Mouse (Mus musculus) forelimb bud, embryonic 11.5 days (tissue): ENCODE data around the gene Aifm1.
A peak's percentile ranks its signal among the peaks of the same experiment; 100 is the strongest.

Experiments used
- DNase-seq: peaks from one replicate; pipeline ENCODE4 v3.0.0-alpha.2; 2012; ENCODE audit warnings: low read depth, low spot score

The Aifm1 gene

DNA sequence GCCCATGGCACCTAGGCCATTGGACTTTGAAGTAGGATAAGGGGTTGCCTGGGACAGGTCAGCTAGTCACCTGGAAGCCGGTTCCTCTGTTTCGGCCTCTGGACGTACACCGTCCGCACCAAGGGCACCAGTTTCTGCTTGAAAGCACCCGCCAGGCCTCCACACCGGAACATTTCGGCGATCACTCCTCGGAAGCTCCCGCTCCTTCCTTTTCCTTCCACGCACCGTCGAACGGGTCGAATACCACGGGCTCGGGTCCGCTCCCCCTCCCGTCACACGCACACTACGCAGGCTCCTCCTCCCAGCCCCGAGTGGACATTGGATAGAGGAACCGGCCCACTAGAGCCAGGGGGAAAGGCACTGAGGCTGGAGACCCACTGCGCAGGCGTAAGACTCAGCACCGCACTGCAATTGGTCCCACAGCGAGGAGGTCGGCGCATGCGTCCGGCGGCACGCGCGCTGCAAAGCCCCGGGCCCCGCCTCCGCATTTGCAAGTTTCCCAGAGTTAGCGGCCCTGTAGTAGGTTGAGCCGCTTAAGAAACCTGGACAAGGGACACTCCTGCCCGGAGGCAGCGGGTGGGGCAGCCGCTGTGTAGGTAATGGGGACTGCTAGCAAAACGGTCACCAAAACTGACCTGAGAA, at the start of gene Aifm1:
Gene Aifm1, minus strand, starts transcription at position 398 of the 642 bp plus-strand sequence.
- DNase-seq = peak; percentile 92

DNA sequence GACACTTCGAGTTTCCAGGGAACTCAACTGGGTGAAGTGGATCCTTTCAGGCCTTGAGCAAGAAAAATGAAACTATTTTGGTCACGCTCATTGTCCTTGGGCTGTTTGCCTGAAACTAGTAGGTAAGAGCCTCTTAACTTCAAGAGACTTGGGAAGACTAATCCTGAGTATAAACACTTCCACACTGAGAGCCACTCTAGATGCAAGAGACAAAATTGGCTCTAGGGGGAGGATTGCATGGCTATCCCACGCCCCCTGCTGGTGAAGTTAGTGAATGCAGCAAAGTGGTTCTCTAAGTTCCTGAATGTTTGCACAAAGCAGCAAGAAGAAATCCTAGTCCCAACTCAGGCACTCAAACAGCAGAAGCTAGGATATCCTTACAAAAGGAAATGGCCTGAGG, 18.8 kb upstream of the Aifm1 start:
- peak; percentile 61 for DNase-seq

DNA sequence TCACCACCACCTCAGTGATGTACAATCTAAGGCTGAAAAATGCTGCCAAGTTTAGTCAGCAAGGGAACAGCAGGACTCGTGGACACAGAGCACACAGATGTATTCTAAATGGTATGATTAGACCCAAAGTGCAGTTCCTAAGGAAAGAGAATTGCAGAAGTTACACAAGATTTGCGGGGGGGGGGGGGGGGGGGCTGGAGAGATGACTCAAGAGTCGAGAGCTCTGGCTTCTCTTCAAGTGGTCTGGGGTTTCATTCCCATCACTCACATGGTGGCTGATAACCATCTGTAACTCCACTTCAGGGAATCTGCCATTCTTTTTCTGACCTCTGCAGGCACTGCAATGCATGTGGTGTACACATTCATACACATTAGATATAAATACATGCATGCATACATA, 13.1 kb upstream of the Aifm1 start:
- no peak for DNase-seq

- DNase-seq = no peak
Observed at GRCm38 (mm10) chrX:48525866-48526265, 12.5 kb upstream of the Aifm1 start.

- no peak for DNase-seq
Observed at GRCm38 (mm10) chrX:48525332-48525731, 12.0 kb upstream of the Aifm1 start.

DNA sequence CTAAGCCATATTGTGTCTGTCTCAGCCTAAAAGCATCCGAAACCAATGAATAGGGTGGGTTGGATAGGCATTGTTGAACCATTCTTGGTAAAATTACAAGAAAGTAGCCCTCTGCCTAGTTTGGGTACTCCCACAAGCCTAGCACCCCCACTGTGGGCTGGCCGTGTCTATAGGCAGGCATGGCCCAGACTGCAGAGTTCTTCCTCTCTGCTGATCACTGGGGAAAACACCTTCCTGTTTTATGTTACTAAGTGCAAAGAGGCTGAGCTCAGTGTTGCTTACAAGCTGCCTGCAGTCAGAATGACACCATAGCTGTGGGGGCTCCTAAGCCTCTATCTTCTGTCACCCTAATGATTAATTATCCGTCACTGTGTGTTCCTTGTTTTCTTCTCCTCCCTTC, 10.1 kb upstream of the Aifm1 start:
- DNase-seq = no peak

GRCm38 (mm10) chrX:48521651-48522050, 8.3 kb upstream of the Aifm1 start:
- no peak for DNase-seq

- no peak for DNase-seq
Observed at GRCm38 (mm10) chrX:48519549-48520085, 6.3 kb upstream of the Aifm1 start.

DNA sequence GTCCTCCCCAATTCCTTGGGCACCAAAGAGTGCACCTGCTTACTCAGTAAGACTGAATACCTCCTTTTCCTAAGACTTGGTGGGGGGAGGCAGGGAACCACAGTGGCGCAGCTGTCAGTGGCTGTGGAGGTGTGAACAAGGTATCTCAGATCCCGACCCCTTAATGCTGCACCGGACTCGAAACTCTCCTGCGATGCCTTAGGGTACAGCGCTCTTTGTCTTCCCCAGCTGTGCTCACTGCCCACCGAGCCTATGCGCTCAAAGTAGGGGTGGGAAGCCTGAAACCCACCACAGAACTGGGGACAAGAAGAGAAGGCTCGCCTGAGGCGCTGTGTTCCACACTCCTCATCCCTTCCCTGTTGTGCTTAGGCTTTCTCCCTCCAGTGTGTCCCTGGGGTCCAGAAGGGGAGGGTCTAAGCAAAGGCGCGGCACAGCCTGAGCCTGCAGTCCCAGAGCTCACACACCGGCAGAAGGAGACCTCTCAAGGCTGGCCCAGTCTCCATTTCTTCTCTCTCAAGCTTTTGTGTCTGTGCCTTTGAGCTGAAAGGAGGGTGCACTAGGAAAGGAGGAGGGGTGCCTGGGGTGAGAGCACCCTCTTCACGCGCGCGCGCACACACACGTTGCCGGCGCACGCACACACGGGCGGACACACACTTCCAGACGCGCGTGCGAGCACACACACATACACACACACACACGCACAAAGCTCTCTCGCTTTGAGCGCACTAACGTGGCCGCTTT, 5.6 kb upstream of the Aifm1 start, which contains the start of gene Rab33a:
Gene Rab33a, plus strand, starts transcription at position 478 of the 741 bp plus-strand sequence.
- DNase-seq = peak; percentile 32

DNA sequence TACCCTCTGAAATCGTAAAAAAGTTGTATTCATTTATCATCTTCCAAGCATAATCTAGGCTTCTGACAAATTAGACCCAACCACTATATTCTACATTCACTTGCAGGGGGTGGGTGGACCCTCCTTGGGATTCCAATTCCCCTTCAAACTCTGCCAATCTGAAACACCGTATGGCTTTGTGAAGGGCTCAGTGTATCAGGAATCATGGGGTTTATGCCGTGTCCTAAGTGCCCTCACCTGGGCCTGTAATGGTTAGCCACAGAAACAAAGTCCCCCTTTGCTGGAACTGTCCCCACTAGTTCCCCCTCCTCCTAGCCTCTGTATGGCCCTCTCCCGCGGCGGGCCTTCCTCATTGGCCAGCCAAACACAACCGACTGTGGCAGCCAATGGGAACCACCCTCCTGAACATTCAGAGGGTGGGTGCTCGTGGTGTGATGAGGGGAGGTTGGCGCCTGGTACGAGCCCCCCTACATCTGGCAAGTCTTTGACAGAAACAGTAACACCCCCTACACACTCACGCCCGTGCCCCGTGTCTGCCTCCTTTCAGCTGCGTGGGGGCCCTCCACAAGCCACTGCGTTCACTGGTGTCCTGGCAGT, 4.9 kb upstream of the Aifm1 start:
- no peak for DNase-seq

- DNase-seq = no peak
Observed at GRCm38 (mm10) chrX:48513824-48514223, 461 bp upstream of the Aifm1 start.

GRCm38 (mm10) chrX:48493763-48494162, 19.6 kb downstream of the Aifm1 start:
- DNase-seq = no peak

- no peak for DNase-seq
Observed at GRCm38 (mm10) chrX:48481687-48482086, 31.7 kb downstream of the Aifm1 start.

DNA sequence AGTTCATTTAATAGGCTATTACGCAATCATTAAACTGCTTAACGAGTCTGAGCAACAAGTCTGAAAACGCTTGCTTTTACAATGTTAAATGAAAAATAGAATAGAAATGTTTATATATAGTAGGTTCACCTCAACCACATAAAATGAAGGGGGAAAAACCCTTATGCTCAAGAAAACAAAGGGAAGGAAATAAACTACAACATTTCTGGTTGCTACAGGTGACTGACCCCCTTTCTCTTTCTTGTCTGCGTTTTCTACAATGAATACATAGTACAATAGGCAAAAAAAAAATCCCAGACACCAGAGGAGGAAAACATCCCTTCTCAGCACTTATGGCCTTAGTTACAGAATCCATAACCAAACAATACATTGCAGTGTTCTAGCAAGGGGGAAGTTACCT, 32.3 kb downstream of the Aifm1 start:
- DNase-seq = no peak

GRCm38 (mm10) chrX:48467355-48467946, 45.9 kb downstream of the Aifm1 start:
- DNase-seq = no peak

- no peak for DNase-seq
Observed at GRCm38 (mm10) chrX:48466174-48466573, 47.2 kb downstream of the Aifm1 start.

DNA sequence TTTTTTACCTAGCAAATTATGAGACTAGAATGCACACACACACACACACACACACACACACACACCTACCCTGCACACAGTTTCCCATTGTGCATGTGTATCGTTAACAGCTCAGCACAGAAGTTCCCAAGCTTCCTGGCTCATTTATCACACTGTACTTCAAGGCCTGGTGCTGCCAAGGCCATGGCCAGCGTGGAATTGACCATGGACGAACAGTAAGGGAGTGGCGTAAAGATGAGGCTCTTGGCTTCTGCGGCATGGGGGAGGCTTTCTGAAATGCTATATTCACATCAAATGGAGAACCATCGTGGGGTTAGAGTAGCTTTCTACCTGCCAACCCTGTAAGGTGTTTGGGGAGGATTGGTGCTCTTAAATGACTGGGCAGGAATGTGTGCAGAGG, 48.9 kb downstream of the Aifm1 start:
- no peak for DNase-seq

DNA sequence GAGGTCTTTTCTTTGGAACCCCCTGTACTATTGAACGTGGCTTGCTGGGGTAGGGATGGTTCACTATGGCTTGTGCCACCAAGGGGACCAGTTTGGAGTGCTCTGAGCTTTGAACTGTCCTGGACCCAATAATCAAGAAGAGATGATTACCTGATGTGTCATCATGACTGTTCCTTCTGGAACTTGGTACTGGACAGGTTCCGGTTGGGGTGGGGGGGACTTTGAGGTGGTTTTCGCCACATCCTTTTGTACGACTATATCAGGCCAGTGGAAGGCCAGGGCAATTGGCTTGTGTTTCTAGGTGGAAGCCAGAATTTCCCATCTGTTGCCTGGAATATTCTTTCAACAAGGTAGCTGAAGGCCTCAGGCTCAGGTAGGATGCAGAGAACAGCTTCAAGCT, 49.7 kb downstream of the Aifm1 start:
- DNase-seq = no peak

GRCm38 (mm10) chrX:48462754-48463507, 50.4 kb downstream of the Aifm1 start, which contains the start of gene Elf4:
Gene Elf4, minus strand, starts transcription at chrX:48463132.
- DNase-seq = peak; percentile 75

GRCm38 (mm10) chrX:48462297-48462696, 51.1 kb downstream of the Aifm1 start:
- DNase-seq = no peak

DNA sequence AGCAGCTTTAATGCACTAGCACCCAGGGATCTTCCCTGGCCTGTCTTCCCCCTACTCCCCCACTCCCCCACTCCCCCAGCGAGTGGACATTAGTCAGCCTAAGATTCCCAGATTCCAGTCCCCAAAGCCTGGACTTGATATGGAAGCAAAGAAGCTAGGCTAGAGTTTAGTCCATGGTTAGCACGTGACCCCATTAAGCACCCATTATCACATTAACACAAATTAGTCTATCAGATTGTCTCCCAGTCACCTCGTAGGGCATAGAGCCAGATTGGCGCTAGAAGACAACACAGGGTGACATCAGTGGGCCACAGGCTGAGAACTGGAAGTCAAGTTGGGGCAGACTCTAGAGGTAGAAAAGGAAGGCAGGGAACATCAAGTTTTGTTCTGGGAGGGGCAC, 52.4 kb downstream of the Aifm1 start:
- no peak for DNase-seq
